In genomic region chr10:95762632-95763031, GRCm38 (mm10) we compare ENCODE assay signal across 17 mouse cellular contexts.
A peak's percentile ranks its signal among the peaks of the same experiment; 100 is the strongest.
DNase-seq lines count a peak whose midpoint lies in the region; ATAC-seq and TF ChIP-seq lines count a peak whose summit lies in the region.
"Had no signal": no experiment of that assay in that cellular context is flagged by ENCODE, and none has a peak within 500 bp of the region (broad histone marks: within the 10 kb centered on the region; RNA-seq: fewer than 3 reads in every experiment).

No protein-coding gene starts in this region.

- peak overlapping the region; percentile 25 for H3K9ac ChIP-seq in liver, adult 2 months (ENCODE audit: low read depth, low read length)
- H3K9ac ChIP-seq in liver, embryonic 11.5 days (ENCODE audit: low read depth, low read length): no peak overlapping the region
- H3K9ac ChIP-seq: forebrain, postnatal 0 days; heart, embryonic 12.5 days; hindbrain, embryonic 12.5 days; limb, embryonic 12.5 days had no signal

- intact Hi-C loops in heart, postnatal 14 days (cut with DNase I): no loop called here

- TF ChIP-seq CTCF in liver, adult 2 months (IDR thresholded peaks at IDR 0.05; ENCODE audit: low read depth, low read length): no peak

- no peak overlapping the region for H3K4me2 ChIP-seq in liver, embryonic 11.5 days
- H3K4me2 ChIP-seq: heart, embryonic 12.5 days; hindbrain, embryonic 12.5 days; limb, embryonic 12.5 days had no signal

- no peak for TF ChIP-seq POLR2A in liver, adult 2 months (IDR thresholded peaks at IDR 0.05; ENCODE audit: extremely low read depth, insufficient read depth, low read length)

- peaks cover 31% of the 10 kb centered on the region for H3K4me1 ChIP-seq in liver, adult 2 months (ENCODE audit: control insufficient read depth, insufficient read depth, low read length)
- H3K4me1 ChIP-seq in liver, embryonic 11.5 days (replicated peaks; ENCODE audit: control insufficient read depth, insufficient read depth, low read length): no peaks in the 10 kb centered on the region; the same call in 1 of the 2 replicates
- H3K4me1 ChIP-seq: heart, embryonic 12.5 days; hindbrain, embryonic 12.5 days had no signal

- H3K27me3 ChIP-seq in liver, adult 2 months (ENCODE audit: control insufficient read depth, insufficient read depth, low read length): no peaks in the 10 kb centered on the region
- H3K27me3 ChIP-seq in liver, embryonic 11.5 days (replicated peaks; ENCODE audit: control insufficient read depth, insufficient read depth, low read length): no peaks in the 10 kb centered on the region
- H3K27me3 ChIP-seq: hindbrain, embryonic 12.5 days; limb, embryonic 12.5 days had no signal

- 24% methylated on average over 8 of the region's 8 CpGs for WGBS in liver, adult 2 months
- 61% methylated on average over 8 of the region's 8 CpGs for WGBS in liver, embryonic 11.5 days

- no peak for ATAC-seq in liver, embryonic 11.5 days (replicated peaks; ENCODE audit: low FRiP score)
- ATAC-seq: forebrain, postnatal 0 days had no signal

- no peak overlapping the region for H3K4me3 ChIP-seq in liver, adult 2 months (ENCODE audit: insufficient read depth, low read depth, low read length)
- no peak overlapping the region for H3K4me3 ChIP-seq in liver, embryonic 11.5 days (ENCODE audit: low read depth, low read length)
- H3K4me3 ChIP-seq: heart, embryonic 12.5 days; hindbrain, embryonic 12.5 days; left cerebral cortex, adult 2 months; limb, embryonic 12.5 days had no signal

- H3K79me2 ChIP-seq in liver, adult 2 months (ENCODE audit: control insufficient read depth, insufficient read depth, low read length): no peaks in the 10 kb centered on the region

- DNase-seq in liver, adult 2 months (ENCODE audit: extremely low read depth, low read depth, low spot score): peak; percentile 55
- no peak for DNase-seq in liver, embryonic 11.5 days (ENCODE audit: low spot score)
- DNase-seq in Muller cell, postnatal 12 days (ENCODE audit: inconsistent ontology term): peak; percentile 65
- peak; percentile 68 for DNase-seq in kidney, adult 11 months
- DNase-seq in kidney, postnatal 14 days: peak; percentile 46
- DNase-seq in heart, postnatal 14 days: no peak
- no peak for DNase-seq in yolk sac, embryonic 10.5 days (ENCODE audit: low spot score)
- DNase-seq in right cerebral cortex, adult 2 months (ENCODE audit: low spot score in 2 of 2): no peak
- DNase-seq: cerebellum, adult 9-11 months; embryo, embryonic 11 days; forebrain, postnatal 0 days; gastrocnemius, postnatal 14 days; right cerebral cortex, postnatal 25 days had no signal

- no peaks in the 10 kb centered on the region for H3K9me3 ChIP-seq in liver, embryonic 11.5 days (ENCODE audit: control insufficient read depth, low read length)
- H3K9me3 ChIP-seq: heart, embryonic 12.5 days; hindbrain, embryonic 12.5 days; limb, embryonic 12.5 days had no signal

- peak overlapping the region; percentile 33 for H3K27ac ChIP-seq in liver, adult 2 months (replicated peaks; ENCODE audit: insufficient read depth, low read depth, low read length)
- no peak overlapping the region for H3K27ac ChIP-seq in liver, embryonic 11.5 days (ENCODE audit: low read depth, low read length)
- H3K27ac ChIP-seq: hindbrain, embryonic 12.5 days; left cerebral cortex, adult 2 months; limb, embryonic 12.5 days had no signal

- H3K36me3 ChIP-seq in liver, adult 2 months (ENCODE audit: control insufficient read depth, insufficient read depth, low read length): no peaks in the 10 kb centered on the region
- no peaks in the 10 kb centered on the region for H3K36me3 ChIP-seq in liver, embryonic 11.5 days (ENCODE audit: control insufficient read depth, insufficient read depth, low read length)
- H3K36me3 ChIP-seq: heart, embryonic 12.5 days; hindbrain, embryonic 12.5 days; limb, embryonic 12.5 days had no signal

Comparison
In these comparisons a context has a peak if more than half of its experiments do, and no peak if none do; other contexts are left out.
1. DNase-seq: peak in liver, adult 2 months (single experiment), Muller cell, postnatal 12 days (single experiment), kidney, adult 11 months (single experiment) and kidney, postnatal 14 days (single experiment); none in liver, embryonic 11.5 days (single experiment), heart, postnatal 14 days (0 of 2), yolk sac, embryonic 10.5 days (single experiment) and right cerebral cortex, adult 2 months (0 of 2).